Mouse (Mus musculus) ES-CJ7 (cell line): ENCODE data around the gene Cyth3.

Experiments used
- DNase-seq: peaks from one replicate; pipeline ENCODE4 v3.0.0; 2011; ENCODE audit warnings: low read depth, low spot score

Cyth3 gene

GRCm38 (mm10) chr5:143621893-143622622 lies at the start of gene Cyth3:
Gene Cyth3, plus strand, starts transcription at chr5:143622447.
- peak; percentile 91 for DNase-seq

- no peak for DNase-seq
Measured at GRCm38 (mm10) chr5:143573067-143573466, 49.2 kb upstream of the Cyth3 start.

DNA sequence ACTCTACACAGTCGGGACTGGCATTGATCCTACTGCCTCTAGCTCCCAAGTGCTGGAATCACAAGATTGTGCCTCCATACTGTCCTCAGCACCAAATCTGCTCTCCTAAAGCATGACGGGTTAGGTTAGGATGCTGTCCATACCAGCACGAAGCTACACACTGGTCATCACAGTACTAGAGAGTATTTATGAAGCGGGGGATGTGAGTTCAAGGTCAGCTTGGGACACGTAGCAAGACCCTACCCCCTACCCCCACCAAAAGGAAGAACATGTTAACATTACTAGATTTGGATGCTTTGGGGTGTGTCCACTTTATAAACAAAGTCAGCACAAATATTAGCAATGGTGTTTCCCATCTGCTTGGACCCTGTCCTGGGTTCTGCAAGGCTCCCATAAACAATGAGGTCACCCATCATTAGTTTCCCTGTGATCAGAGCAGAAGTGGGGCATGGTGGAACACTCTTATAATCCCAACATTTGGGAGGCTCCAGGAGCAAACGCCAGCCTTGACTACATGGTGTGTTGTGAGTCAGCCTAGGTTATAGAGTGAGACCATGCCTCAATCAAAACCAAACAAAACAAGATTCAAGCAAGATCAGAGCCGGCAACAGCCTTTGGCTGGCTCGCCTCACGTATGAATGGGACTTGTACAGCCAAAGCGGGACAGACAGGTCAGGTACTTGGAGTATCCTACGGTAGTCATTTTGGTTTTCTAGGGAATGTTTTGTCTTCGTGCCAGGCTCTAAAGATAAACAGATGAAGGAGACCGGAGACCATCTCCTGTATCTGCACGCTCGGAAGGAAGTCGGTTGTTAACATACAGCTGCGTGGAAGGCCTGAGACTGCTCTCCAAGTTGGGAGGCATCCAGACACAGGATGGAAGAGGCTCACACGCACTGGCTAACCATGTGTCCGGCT lies 47.7 kb upstream of the Cyth3 start:
- DNase-seq: no peak

- DNase-seq: no peak
Measured at GRCm38 (mm10) chr5:143579537-143580203, 42.6 kb upstream of the Cyth3 start.

DNA sequence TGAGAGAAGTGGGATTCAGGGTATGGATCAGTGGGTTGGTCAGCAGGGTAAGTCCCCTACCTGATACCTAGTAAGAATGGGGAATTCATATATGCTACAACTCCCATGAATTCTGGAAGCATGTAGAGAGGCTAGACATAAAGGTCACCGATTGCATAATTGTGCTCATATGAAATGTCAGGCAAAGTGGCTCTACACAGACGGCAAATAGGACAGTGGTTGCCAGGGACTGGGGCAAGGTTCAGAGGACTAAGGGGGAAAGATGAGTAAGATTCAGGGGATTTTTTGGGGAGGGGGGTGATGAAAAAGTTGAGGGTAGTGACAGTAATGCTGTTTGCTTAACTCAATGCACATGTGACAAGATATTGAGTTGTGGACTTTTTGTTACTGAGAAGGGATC lies 41.3 kb upstream of the Cyth3 start:
- no peak for DNase-seq

- DNase-seq: no peak
Measured at GRCm38 (mm10) chr5:143581874-143582273, 40.4 kb upstream of the Cyth3 start.

GRCm38 (mm10) chr5:143583081-143583480 lies 39.2 kb upstream of the Cyth3 start:
- peak; percentile 37 for DNase-seq

- DNase-seq: no peak
Measured at GRCm38 (mm10) chr5:143584982-143585381, 37.3 kb upstream of the Cyth3 start.

- DNase-seq: no peak
Measured at GRCm38 (mm10) chr5:143586386-143586785, 35.9 kb upstream of the Cyth3 start.

GRCm38 (mm10) chr5:143589108-143589507 lies 33.1 kb upstream of the Cyth3 start:
- no peak for DNase-seq

DNA sequence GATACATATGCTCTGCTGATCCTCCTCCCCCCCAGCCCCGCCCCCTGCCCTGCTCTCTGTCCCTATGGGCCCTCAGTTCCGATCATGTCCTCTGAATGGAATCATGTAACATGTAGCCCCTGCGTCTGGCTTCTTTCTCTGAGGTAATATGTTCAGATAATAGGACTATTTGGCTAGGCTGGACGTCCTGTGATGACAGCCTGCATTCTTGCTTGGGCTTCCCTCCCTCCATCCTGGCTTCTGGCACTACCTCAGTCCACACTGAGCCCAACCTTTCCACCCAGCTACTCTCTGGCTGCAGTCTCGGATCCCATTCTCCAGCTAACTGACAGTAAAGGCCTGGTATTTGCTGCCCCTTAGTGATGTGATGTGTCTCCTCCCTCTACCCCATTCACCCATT lies 29.3 kb upstream of the Cyth3 start:
- DNase-seq: no peak

DNA sequence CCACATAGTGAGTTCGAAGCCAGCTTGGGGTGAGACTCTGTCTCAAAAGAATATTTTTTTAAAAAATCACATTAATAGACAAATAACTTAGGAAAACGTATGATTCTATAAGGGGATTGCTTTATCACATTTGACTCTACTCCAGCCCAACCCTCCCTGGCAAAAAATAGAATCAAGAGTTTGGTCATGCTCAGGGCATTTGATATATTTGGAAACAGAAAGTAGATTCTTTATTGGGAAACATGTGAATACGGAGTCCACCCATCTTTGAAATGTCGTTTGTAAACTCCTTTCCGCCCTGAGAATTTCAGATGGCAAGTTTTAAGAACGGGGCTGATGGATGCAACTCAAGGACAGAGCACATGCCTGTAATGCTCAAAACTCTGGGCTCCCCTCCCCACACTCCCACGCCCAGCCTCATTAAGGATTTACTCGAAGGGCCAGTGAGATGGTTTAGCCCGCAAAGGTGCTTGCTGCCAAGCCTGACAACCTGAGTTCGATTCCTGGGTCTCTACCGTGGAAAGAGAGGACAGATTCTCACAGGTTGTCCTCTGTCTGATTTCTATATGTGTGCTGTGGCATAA lies 28.6 kb upstream of the Cyth3 start:
- DNase-seq: no peak

- DNase-seq: no peak
Measured at GRCm38 (mm10) chr5:143594291-143595065, 27.8 kb upstream of the Cyth3 start.

DNA sequence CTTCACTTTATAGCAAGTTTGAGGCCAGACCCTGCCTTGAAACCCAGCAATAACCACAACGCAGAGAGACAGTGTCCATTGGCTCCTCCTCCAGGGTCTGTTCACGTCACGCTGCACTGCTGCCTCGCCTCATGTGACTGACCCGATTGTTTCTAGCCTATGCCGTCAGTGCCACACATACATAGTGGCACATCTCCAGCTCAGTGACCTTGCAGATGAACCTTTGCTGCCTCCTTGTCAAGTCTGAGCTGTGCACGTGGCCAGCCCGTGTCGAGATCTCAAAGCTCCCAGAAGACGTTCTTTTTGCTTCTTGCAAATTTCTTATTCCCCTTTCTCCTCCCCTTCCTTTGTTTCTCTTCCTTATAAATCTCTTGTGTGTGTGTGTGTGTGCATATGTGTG lies 20.2 kb upstream of the Cyth3 start:
- no peak for DNase-seq

- DNase-seq: no peak
Measured at GRCm38 (mm10) chr5:143604157-143604774, 18.0 kb upstream of the Cyth3 start.

DNA sequence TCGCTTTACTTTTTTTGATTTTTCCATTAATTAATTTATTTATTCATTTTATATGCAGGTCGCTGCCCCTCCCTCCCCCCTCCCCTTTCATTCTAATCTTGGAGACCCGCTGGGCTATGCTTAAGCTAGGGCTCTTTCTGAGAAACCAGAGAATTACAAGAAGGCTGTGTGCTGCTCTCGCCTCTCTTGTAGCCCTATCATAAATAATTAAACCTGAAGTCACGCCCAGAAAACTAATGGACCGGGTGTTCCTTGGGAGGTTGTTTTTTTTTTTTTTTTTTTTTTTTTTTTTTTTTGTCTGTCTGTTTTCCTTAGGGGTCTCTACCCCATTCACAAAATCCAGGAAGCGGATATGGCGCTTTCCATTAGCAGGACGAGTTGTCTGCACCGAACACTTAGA lies 15.5 kb upstream of the Cyth3 start:
- no peak for DNase-seq

DNA sequence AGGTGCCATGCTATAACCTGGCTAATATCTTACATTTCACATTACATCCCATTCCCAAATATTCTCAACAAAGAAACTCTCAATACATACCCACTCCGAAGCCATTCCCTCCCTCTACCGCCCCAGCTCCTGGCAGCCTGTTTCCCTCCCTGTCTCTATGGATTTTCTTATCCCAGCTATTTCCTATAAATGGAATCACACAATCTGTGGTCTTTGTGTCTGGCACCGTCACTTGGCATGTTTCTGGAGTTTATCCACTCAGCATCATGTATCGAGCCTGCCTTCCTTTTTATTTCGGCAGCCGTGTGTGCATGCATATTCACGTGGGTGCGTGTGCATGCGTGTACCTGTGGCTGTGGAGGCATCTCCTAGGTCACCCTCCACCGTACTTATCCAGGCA lies 14.1 kb upstream of the Cyth3 start:
- no peak for DNase-seq

DNA sequence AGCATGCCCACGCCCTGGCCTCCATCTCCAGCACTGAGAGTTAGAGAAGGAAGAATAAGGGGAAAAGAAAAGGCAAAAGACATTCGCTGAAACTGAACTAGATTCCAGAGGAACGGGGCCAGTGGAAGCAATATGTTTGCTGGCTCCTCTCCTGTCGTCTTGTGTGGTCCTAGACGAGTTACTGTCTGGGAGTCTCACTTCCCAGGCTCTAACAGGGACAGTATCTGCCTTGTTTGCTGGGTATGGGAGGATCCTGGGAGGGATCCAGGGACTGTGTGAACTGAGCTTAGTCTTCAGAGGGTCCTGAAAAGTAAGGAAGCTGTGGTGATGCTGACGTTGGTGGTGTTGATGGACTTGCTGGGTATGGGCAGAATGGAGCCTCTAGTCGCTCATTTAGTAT lies 10.3 kb upstream of the Cyth3 start:
- no peak for DNase-seq

DNA sequence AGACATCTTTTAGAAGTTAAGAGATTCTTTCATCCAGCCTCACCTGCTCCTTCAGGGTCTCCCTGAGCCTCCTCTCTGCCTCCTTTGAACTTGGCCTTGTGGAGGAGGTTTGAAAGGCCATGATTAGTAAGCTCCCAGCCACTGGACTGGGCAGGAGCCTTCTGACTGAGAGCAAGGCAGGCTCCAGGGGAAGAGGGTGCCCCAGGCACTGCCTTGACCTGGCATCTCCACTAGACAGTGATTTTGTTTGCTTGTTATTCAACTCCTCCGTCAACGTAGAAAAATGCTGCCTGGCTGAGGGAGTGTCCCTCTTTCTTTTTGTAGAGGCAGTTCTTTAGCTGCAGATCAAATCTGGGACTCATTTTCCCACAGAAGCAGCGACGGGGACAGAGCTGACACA lies 9.0 kb upstream of the Cyth3 start:
- DNase-seq: no peak

DNA sequence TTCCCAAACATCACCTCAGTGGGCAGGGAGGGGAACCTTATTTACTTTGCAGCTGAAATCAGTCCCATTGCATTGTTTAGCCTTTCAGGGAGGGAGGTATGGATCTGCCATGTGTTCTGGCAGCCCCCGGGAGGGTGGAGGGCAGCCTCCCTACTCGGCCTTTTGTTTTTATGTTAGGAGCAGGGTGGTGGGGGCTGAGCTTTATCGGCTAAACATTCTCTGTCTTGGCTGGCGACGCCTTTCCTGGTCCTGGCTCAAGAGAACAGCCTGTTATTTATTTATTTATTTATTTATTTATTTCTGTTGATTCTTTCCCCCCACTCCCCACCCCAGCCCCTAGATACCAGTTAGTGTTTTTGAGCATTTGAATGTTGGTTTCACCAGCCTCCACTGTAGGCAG lies 7.7 kb upstream of the Cyth3 start:
- DNase-seq: no peak

DNA sequence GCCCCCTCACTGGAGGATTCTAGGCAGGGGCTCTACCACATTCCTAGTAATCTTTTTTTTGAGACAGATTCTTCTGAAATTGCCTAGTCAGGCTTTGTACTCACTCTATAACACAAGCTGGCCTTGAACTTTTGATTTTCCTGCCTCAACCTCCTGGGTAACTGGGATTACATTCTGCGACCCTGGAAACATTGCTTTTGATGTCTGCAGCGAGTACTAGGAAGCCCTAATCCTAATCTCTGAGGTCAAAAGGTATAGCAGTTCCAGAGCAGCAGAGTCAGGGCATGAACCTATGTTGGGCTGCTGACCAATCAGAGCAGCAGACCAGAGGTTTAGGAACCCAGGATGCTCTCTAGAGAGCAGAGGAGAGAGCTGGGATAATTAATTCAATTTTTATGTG lies 6.9 kb upstream of the Cyth3 start:
- DNase-seq: no peak
